Mouse (Mus musculus): ENCODE data around the gene Galnt18.

- TF ChIP-seq CTCF (IDR thresholded peaks at IDR 0.05; ENCODE audit: low read depth) (no peak), EP300 (optimal IDR thresholded peaks at IDR 0.05) (no peak)
Observed at GRCm38 (mm10) chr7:111483321-111483720, 296.5 kb downstream of the Galnt18 start.
